Mouse (Mus musculus) testis, adult 2 months (tissue): ENCODE results near the gene Nf1.

ENCODE experiments used
- CTCF ChIP-seq: fragments of 200-500 bp; IDR thresholded peaks from 2 replicates; pipeline ENCODE4 v1.5.1; 2012; ENCODE audit warnings: low read depth, mild to moderate bottlenecking, inconsistent platforms, low read length, moderate library complexity; ENCODE audit not compliant: control insufficient read depth, insufficient read depth, insufficient replicate concordance
- POLR2A ChIP-seq: fragments of 200-500 bp; IDR thresholded peaks from 2 replicates; pipeline ENCODE4 v1.6.1; 2012; ENCODE audit warnings: low read depth, mild to moderate bottlenecking, inconsistent platforms, low read length, moderate library complexity; ENCODE audit not compliant: control insufficient read depth

DNA sequence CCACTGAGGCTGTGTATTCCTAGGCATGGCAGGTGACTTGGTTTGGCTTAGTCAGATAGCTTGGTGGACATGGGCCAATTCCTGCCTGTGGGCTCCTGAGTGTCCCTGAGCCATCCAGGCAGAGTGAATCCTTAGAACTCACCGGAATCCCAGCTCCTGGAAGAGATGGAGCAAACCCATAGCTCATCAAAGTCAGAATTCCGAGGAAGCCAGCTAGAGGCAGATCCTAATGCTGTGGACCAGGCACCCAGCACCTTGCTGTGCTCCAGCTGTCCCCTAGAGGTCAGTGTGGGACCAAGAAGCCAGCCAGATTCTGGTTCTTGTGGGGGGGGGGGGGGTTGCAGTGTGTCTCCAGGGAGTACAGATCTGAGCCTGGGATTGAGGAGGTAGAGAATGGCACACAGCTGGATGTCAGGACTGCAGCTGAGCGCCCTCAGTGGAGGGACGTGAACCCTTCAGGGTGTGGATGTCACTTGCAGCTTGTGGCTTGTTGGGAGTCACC, 285.4 kb downstream of the Nf1 start:
- no peak for TF ChIP-seq POLR2A
- peak; percentile 51; the same call in 1 of the 2 replicates for TF ChIP-seq CTCF
